Mouse (Mus musculus): ENCODE measurements around the gene Ahdc1. TPM values are rescaled to one million over a fixed set of nuclear protein-coding genes. Genes with fewer than 3 reads are reported as not detected.

Ahdc1 gene
- polyA plus RNA-seq, 1 experiment from 2014 or later: 2.4 TPM

GRCm38 (mm10) chr4:133106691-133107090 lies 95.6 kb downstream of the Ahdc1 start:
- no peak for TF ChIP-seq CTCF (IDR thresholded peaks at IDR 0.05; ENCODE audit: low read depth)
- Histone ChIP-seq H3K27ac (ENCODE audit: low read depth, low read length) (no peak overlapping the region), H3K4me3 (ENCODE audit: low read depth, low read length) (no peak overlapping the region), H3K4me1 (replicated peaks; ENCODE audit: control insufficient read depth, insufficient read depth, low read length) (peaks cover 5% of the 10 kb centered on the region; the same call in 1 of the 2 replicates), H3K4me2 (replicated peaks; ENCODE audit: low read depth) (no peak overlapping the region), H3K36me3 (ENCODE audit: control insufficient read depth, insufficient read depth) (peaks cover 5% of the 10 kb centered on the region; the same call in 1 of the 2 replicates), H3K9ac (ENCODE audit: low read depth, low read length) (no peak overlapping the region), H3K27me3 (replicated peaks; ENCODE audit: control insufficient read depth, insufficient read depth, low read length) (no peaks in the 10 kb centered on the region), H3K9me3 (ENCODE audit: control insufficient read depth) (no peaks in the 10 kb centered on the region)
- ATAC-seq: no peak
- WGBS: 97% methylated on average over 7 of the region's 7 CpGs

- Histone ChIP-seq H3K4me2 (replicated peaks; ENCODE audit: low read depth) (no peak overlapping the region), H3K27ac (ENCODE audit: low read depth, low read length) (no peak overlapping the region), H3K27me3 (replicated peaks; ENCODE audit: control insufficient read depth, insufficient read depth, low read length) (no peaks in the 10 kb centered on the region), H3K4me1 (replicated peaks; ENCODE audit: control insufficient read depth, insufficient read depth, low read length) (peaks cover 5% of the 10 kb centered on the region; the same call in 1 of the 2 replicates), H3K36me3 (ENCODE audit: control insufficient read depth, insufficient read depth) (peaks cover under 1% of the 10 kb centered on the region; the same call in 1 of the 2 replicates), H3K9ac (ENCODE audit: low read depth, low read length) (no peak overlapping the region), H3K9me3 (ENCODE audit: control insufficient read depth) (no peaks in the 10 kb centered on the region), H3K4me3 (ENCODE audit: low read depth, low read length) (no peak overlapping the region)
- WGBS: 29% methylated on average over 13 of the region's 13 CpGs
- peak; percentile 59 for TF ChIP-seq CTCF (IDR thresholded peaks at IDR 0.05; ENCODE audit: low read depth)
- ATAC-seq: no peak
These were observed 96.8 kb downstream of the Ahdc1 start for GRCm38 (mm10) chr4:133107788-133108281.

GRCm38 (mm10) chr4:133108481-133109334 lies 97.6 kb downstream of the Ahdc1 start:
- Histone ChIP-seq H3K9me3 (ENCODE audit: control insufficient read depth) (no peaks in the 10 kb centered on the region), H3K27me3 (replicated peaks; ENCODE audit: control insufficient read depth, insufficient read depth, low read length) (no peaks in the 10 kb centered on the region), H3K27ac (ENCODE audit: low read depth, low read length) (no peak overlapping the region), H3K4me1 (replicated peaks; ENCODE audit: control insufficient read depth, insufficient read depth, low read length) (0 out of 2 replicates have a peak, but pooled peaks cover 5% of the 10 kb centered on the region), H3K4me3 (ENCODE audit: low read depth, low read length) (no peak overlapping the region), H3K4me2 (replicated peaks; ENCODE audit: low read depth) (no peak overlapping the region), H3K9ac (ENCODE audit: low read depth, low read length) (no peak overlapping the region), H3K36me3 (ENCODE audit: control insufficient read depth, insufficient read depth) (no peaks in the 10 kb centered on the region; the same call in 1 of the 2 replicates)
- 75% methylated on average over 13 of the region's 13 CpGs for WGBS
- no peak for ATAC-seq
- no peak for TF ChIP-seq CTCF (IDR thresholded peaks at IDR 0.05; ENCODE audit: low read depth)

GRCm38 (mm10) chr4:133109335-133109801 lies 98.3 kb downstream of the Ahdc1 start:
- Histone ChIP-seq H3K4me3 (ENCODE audit: low read depth, low read length) (no peak overlapping the region), H3K4me2 (replicated peaks; ENCODE audit: low read depth) (no peak overlapping the region), H3K27me3 (replicated peaks; ENCODE audit: control insufficient read depth, insufficient read depth, low read length) (no peaks in the 10 kb centered on the region), H3K9me3 (ENCODE audit: control insufficient read depth) (no peaks in the 10 kb centered on the region), H3K36me3 (ENCODE audit: control insufficient read depth, insufficient read depth) (no peaks in the 10 kb centered on the region; the same call in 1 of the 2 replicates), H3K4me1 (replicated peaks; ENCODE audit: control insufficient read depth, insufficient read depth, low read length) (0 out of 2 replicates have a peak, but pooled peaks cover 5% of the 10 kb centered on the region), H3K27ac (ENCODE audit: low read depth, low read length) (no peak overlapping the region), H3K9ac (ENCODE audit: low read depth, low read length) (no peak overlapping the region)
- 77% methylated on average over 5 of the region's 5 CpGs for WGBS
- ATAC-seq: no peak
- TF ChIP-seq CTCF (IDR thresholded peaks at IDR 0.05; ENCODE audit: low read depth): no peak

GRCm38 (mm10) chr4:133112175-133112838 lies 101.2 kb downstream of the Ahdc1 start:
- Histone ChIP-seq H3K4me3 (ENCODE audit: low read depth, low read length) (no peak overlapping the region), H3K27ac (ENCODE audit: low read depth, low read length) (no peak overlapping the region), H3K36me3 (ENCODE audit: control insufficient read depth, insufficient read depth) (no peaks in the 10 kb centered on the region), H3K9ac (ENCODE audit: low read depth, low read length) (no peak overlapping the region), H3K4me1 (replicated peaks; ENCODE audit: control insufficient read depth, insufficient read depth, low read length) (0 out of 2 replicates have a peak, but pooled peaks cover 2% of the 10 kb centered on the region), H3K4me2 (replicated peaks; ENCODE audit: low read depth) (no peak overlapping the region), H3K27me3 (replicated peaks; ENCODE audit: control insufficient read depth, insufficient read depth, low read length) (no peaks in the 10 kb centered on the region), H3K9me3 (ENCODE audit: control insufficient read depth) (no peaks in the 10 kb centered on the region)
- no peak for TF ChIP-seq CTCF (IDR thresholded peaks at IDR 0.05; ENCODE audit: low read depth)
- ATAC-seq: no peak
- WGBS: 50% methylated on average over 13 of the region's 13 CpGs

DNA sequence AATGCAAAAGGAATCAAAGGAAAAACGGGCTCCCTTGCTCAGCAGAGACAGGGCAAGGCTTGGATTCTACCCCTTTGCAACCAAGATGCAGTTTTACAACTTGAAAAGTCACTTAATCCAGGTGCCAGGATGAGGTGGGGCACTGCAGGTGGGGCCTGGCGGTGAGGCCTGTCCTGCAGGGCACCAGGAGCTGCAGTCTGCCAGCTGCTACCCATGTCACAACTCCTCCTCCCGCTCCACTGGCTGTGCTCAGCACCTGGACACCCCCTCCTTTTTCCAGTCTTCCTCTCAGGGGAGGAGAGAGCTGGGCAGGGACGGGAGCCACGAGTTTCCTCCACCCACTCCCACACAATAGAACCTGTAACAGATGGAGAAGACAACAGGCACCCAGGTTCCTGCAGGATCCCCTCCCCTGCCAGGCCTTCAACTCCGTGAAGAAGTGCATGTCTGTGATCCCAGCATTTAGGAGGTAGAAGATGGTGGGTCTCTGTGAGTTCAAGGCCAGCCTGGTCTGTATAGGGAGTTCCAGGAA lies 102.4 kb downstream of the Ahdc1 start:
- 53% methylated on average over 6 of the region's 6 CpGs for WGBS
- Histone ChIP-seq H3K27ac (ENCODE audit: low read depth, low read length) (no peak overlapping the region), H3K4me1 (replicated peaks; ENCODE audit: control insufficient read depth, insufficient read depth, low read length) (0 out of 2 replicates have a peak, but pooled peaks cover 3% of the 10 kb centered on the region), H3K9me3 (ENCODE audit: control insufficient read depth) (no peaks in the 10 kb centered on the region), H3K4me3 (ENCODE audit: low read depth, low read length) (no peak overlapping the region), H3K36me3 (ENCODE audit: control insufficient read depth, insufficient read depth) (no peaks in the 10 kb centered on the region), H3K9ac (ENCODE audit: low read depth, low read length) (no peak overlapping the region), H3K4me2 (replicated peaks; ENCODE audit: low read depth) (no peak overlapping the region), H3K27me3 (replicated peaks; ENCODE audit: control insufficient read depth, insufficient read depth, low read length) (no peaks in the 10 kb centered on the region)
- ATAC-seq: peak; percentile 59
- no peak for TF ChIP-seq CTCF (IDR thresholded peaks at IDR 0.05; ENCODE audit: low read depth)

Data from intestine, postnatal 0 days (tissue).